Mouse (Mus musculus) MEL (cell line): ENCODE results near the gene Zfp524. TPM values are rescaled to one million over a fixed set of nuclear protein-coding genes. Genes with fewer than 3 reads are reported as not detected.

ENCODE experiments used
- DNase-seq: peaks from one replicate; pipeline ENCODE4 v3.0.0; 2011; ENCODE audit warnings: low read depth, low spot score
- H3K27ac ChIP-seq: 2 replicates; pipeline ENCODE4 v1.5.1; 2012; ENCODE audit warnings: low read depth, mild to moderate bottlenecking, control low read depth, low read length, moderate library complexity; ENCODE audit not compliant: control insufficient read depth
- H3K27me3 ChIP-seq, 2 experiments: fragments of 150-350 bp in 1 of 2; sonication (generic) in 1 of 2; 2 replicates each; pipeline ENCODE4 v1.6.1; 2012; ENCODE audit warnings: low read length in 2 of 2, mild to moderate bottlenecking in 2 of 2, improper control_type of control experiment in 1 of 2, moderate library complexity in 1 of 2; ENCODE audit not compliant: insufficient read depth in 2 of 2, control insufficient read depth in 1 of 2
- H3K36me3 ChIP-seq, 2 experiments: 2 replicates each; pipeline ENCODE4 v1.6.1; 2012 to 2014; ENCODE audit warnings: low read length in 2 of 2, improper control_type of control experiment in 1 of 2, inconsistent platforms in 1 of 2, mild to moderate bottlenecking in 1 of 2; ENCODE audit not compliant: insufficient read depth in 2 of 2, control insufficient read depth in 1 of 2
- H3K4me1 ChIP-seq, 2 experiments: fragments of 150-350 bp in 1 of 2; sonication (generic) in 1 of 2; 2 replicates each; pipeline ENCODE4 v1.6.1; 2012; ENCODE audit warnings: low read length in 2 of 2, improper control_type of control experiment in 1 of 2, mild to moderate bottlenecking in 1 of 2; ENCODE audit not compliant: insufficient read depth in 2 of 2, control insufficient read depth in 1 of 2
- H3K4me3 ChIP-seq, 2 experiments: fragments of 150-350 bp in 1 of 2; sonication (generic) in 1 of 2; 2 replicates each; pipeline ENCODE4 v1.5.1; 2012; ENCODE audit warnings: low read depth in 2 of 2, low read length in 2 of 2, mild to moderate bottlenecking in 2 of 2, moderate library complexity in 2 of 2, control low read depth in 1 of 2, improper control_type of control experiment in 1 of 2; ENCODE audit not compliant: control insufficient read depth in 1 of 2, insufficient read depth in 1 of 2
- H3K79me2 ChIP-seq: 2 replicates; pipeline ENCODE4 v1.6.1; 2012; ENCODE audit warnings: mild to moderate bottlenecking, low read length, moderate library complexity; ENCODE audit not compliant: control insufficient read depth, poor library complexity, insufficient read depth
- H3K9ac ChIP-seq: 2 replicates; pipeline ENCODE4 v1.6.1; 2012; ENCODE audit warnings: low read depth, mild to moderate bottlenecking, control low read depth, low read length, moderate library complexity; ENCODE audit not compliant: control insufficient read depth, poor library complexity, severe bottlenecking
- H3K9me3 ChIP-seq: fragments of 150-350 bp; sonication (generic); replicated peaks from 2 replicates; pipeline ENCODE4 v1.6.1; 2012; ENCODE audit warnings: mild to moderate bottlenecking, low read length, improper control_type of control experiment, moderate library complexity; ENCODE audit not compliant: insufficient read depth
- BHLHE40 ChIP-seq: IDR thresholded peaks from 2 replicates; pipeline ENCODE4 v1.6.1; 2012; ENCODE audit warnings: low read depth, mild to moderate bottlenecking, inconsistent platforms, low read length, improper control_type of control experiment, borderline replicate concordance
- ELF1 ChIP-seq: IDR thresholded peaks from 2 replicates; pipeline ENCODE4 v1.6.1; 2014; ENCODE audit warnings: low read depth, mild to moderate bottlenecking, inconsistent platforms, low read length, improper control_type of control experiment, moderate library complexity
- JUND ChIP-seq: IDR thresholded peaks from 2 replicates; pipeline ENCODE4 v1.6.1; 2011; ENCODE audit warnings: low read depth, mild to moderate bottlenecking, improper control_type of control experiment, low read length
- MAFK ChIP-seq: IDR thresholded peaks from 2 replicates; pipeline ENCODE4 v1.6.1; 2011; ENCODE audit warnings: low read depth, mild to moderate bottlenecking, low read length, improper control_type of control experiment, borderline replicate concordance
- MAX ChIP-seq: IDR thresholded peaks from 2 replicates; pipeline ENCODE4 v1.6.1; 2011; ENCODE audit warnings: low read length, improper control_type of control experiment
- MAZ ChIP-seq: IDR thresholded peaks from 2 replicates; pipeline ENCODE4 v1.6.1; 2012; ENCODE audit warnings: low read depth, mild to moderate bottlenecking, inconsistent platforms, low read length, improper control_type of control experiment
- MEF2A ChIP-seq: IDR thresholded peaks from 2 replicates; pipeline ENCODE4 v1.6.1; 2014; ENCODE audit warnings: low read depth, mild to moderate bottlenecking, inconsistent platforms, low read length, improper control_type of control experiment; ENCODE audit not compliant: poor library complexity, insufficient replicate concordance, severe bottlenecking; ENCODE audit errors: extremely low read depth
- MXI1 ChIP-seq: IDR thresholded peaks from 2 replicates; pipeline ENCODE4 v1.6.1; 2011; ENCODE audit warnings: mild to moderate bottlenecking, low read depth, low read length, improper control_type of control experiment
- MYB ChIP-seq: IDR thresholded peaks from 2 replicates; pipeline ENCODE4 v1.6.1; 2011; ENCODE audit warnings: mild to moderate bottlenecking, low read depth, low read length, improper control_type of control experiment
- NELFE ChIP-seq: IDR thresholded peaks from 2 replicates; pipeline ENCODE4 v1.6.1; 2011; ENCODE audit warnings: low read depth, low read length, improper control_type of control experiment
- NRF1 ChIP-seq: IDR thresholded peaks from 2 replicates; pipeline ENCODE4 v1.6.1; 2014; ENCODE audit warnings: low read depth, mild to moderate bottlenecking, inconsistent platforms, low read length, improper control_type of control experiment, moderate library complexity; ENCODE audit not compliant: poor library complexity, insufficient read depth, severe bottlenecking
- POLR2A ChIP-seq, 2 experiments: IDR thresholded peaks; 2 replicates each; pipeline ENCODE4 v1.6.1; 2011 to 2012; ENCODE audit warnings: low read length in 2 of 2, mild to moderate bottlenecking in 2 of 2, control low read depth in 1 of 2, improper control_type of control experiment in 1 of 2, low read depth in 1 of 2, moderate library complexity in 1 of 2; ENCODE audit not compliant: control insufficient read depth in 1 of 2, insufficient read depth in 1 of 2, poor library complexity in 1 of 2
- RAD21 ChIP-seq: IDR thresholded peaks from 2 replicates; pipeline ENCODE4 v1.6.1; 2011; ENCODE audit warnings: mild to moderate bottlenecking, low read depth, low read length, improper control_type of control experiment
- SIN3A ChIP-seq: IDR thresholded peaks from 2 replicates; pipeline ENCODE4 v1.6.1; 2012; ENCODE audit warnings: low read length, improper control_type of control experiment, inconsistent platforms
- SMC3 ChIP-seq: IDR thresholded peaks from 2 replicates; pipeline ENCODE4 v1.6.1; 2011; ENCODE audit warnings: low read depth, low read length, improper control_type of control experiment
- TBP ChIP-seq: IDR thresholded peaks from 2 replicates; pipeline ENCODE4 v1.8.0; 2011; ENCODE audit warnings: low read depth, low read length, improper control_type of control experiment
- USF1 ChIP-seq: IDR thresholded peaks from 2 replicates; pipeline ENCODE4 v1.6.1; 2014; ENCODE audit warnings: low read depth, mild to moderate bottlenecking, inconsistent platforms, low read length, improper control_type of control experiment, moderate library complexity
- USF2 ChIP-seq, 2 experiments: IDR thresholded peaks; 2 replicates each; pipeline ENCODE4 v1.6.1; 2011 to 2012; ENCODE audit warnings: improper control_type of control experiment in 2 of 2, low read length in 2 of 2, borderline replicate concordance in 1 of 2, inconsistent platforms in 1 of 2, low read depth in 1 of 2, mild to moderate bottlenecking in 1 of 2; ENCODE audit not compliant: insufficient read depth in 1 of 2
- ZC3H11A ChIP-seq: IDR thresholded peaks from 2 replicates; pipeline ENCODE4 v1.6.1; 2012; ENCODE audit warnings: low read depth, mild to moderate bottlenecking, inconsistent platforms, low read length, improper control_type of control experiment
- polyA plus RNA-seq, 2 experiments: library from polyadenylated mRNA; stranded (reverse) in 1 of 2; unstranded in 1 of 2; fragments of >175 nt in 1 of 2; fragments of >200 nt in 1 of 2; gene quantifications; 2 replicates each; pipeline versions ENCODE4 v1.2.1 to v1.2.4; 2012; ENCODE audit warnings: low replicate concordance in 2 of 2, low read depth in 1 of 2; ENCODE audit not compliant: insufficient read length in 2 of 2, insufficient read depth in 1 of 2, missing spikeins in 1 of 2
- total RNA-seq: library from RNA; depleted of rRNA; stranded (reverse); fragments of 300-350 nt; gene quantifications from 2 replicates; pipeline ENCODE4 v1.2.3, GENCODE M21; 2012

Zfp524 gene
- total and polyA plus RNA-seq, 3 experiments = 9.4 to 12.7 TPM; not detected in 1

GRCm38 (mm10) chr7:5038109-5038732, 24.0 kb downstream of the Zfp524 start, which contains the start of gene Zfp784 (continued):
- peak; percentile 96 for TF ChIP-seq NRF1
- TF ChIP-seq POLR2A (IDR thresholded peaks at IDR 0.05; ENCODE audit: control insufficient read depth in 1 of 2, insufficient read depth in 1 of 2, low read depth in 1 of 2, low read length in 2 of 2, poor library complexity in 1 of 2) = peak; percentile 74 to 79
- no peak for TF ChIP-seq BHLHE40
- TF ChIP-seq RAD21 = no peak
- 0 out of 2 replicates have a peak, but pooled peaks have one; percentile 4 for TF ChIP-seq USF1

GRCm38 (mm10) chr7:5038940-5039339, 24.7 kb downstream of the Zfp524 start:
- H3K4me3 ChIP-seq = peak overlapping the region; percentile 93
- H3K9ac ChIP-seq = peak overlapping the region; percentile 91
- no peaks in the 10 kb centered on the region for H3K9me3 ChIP-seq
- peak overlapping the region; percentile 91 for H3K27ac ChIP-seq
- H3K36me3 ChIP-seq = no peaks in the 10 kb centered on the region; a peak in 2 of 4 replicates
- no peaks in the 10 kb centered on the region for H3K27me3 ChIP-seq
- H3K79me2 ChIP-seq = no peaks in the 10 kb centered on the region; the same call in 1 of the 2 replicates
- DNase-seq = peak; percentile 57
- TF ChIP-seq RAD21 = no peak
- no peak for TF ChIP-seq ELF1
- TF ChIP-seq TBP = no peak
- TF ChIP-seq USF2 (IDR thresholded peaks at IDR 0.05; ENCODE audit: borderline replicate concordance in 1 of 2, insufficient read depth in 1 of 2, low read depth in 1 of 2, low read length in 2 of 2) = no peak
- no peak for TF ChIP-seq ZC3H11A
- no peak for TF ChIP-seq MAX
- TF ChIP-seq SMC3 = no peak
- no peak for TF ChIP-seq MYB
- TF ChIP-seq MAFK = no peak
- TF ChIP-seq JUND = no peak
- no peak for TF ChIP-seq NELFE
- 0 out of 2 replicates have a peak, but pooled peaks have one; percentile 9 for TF ChIP-seq MAZ
- no peak for TF ChIP-seq MEF2A
- TF ChIP-seq MXI1 = 0 out of 2 replicates have a peak, but pooled peaks have one; percentile 7
- TF ChIP-seq SIN3A = 0 out of 2 replicates have a peak, but pooled peaks have one; percentile 37
- H3K4me1 ChIP-seq = peaks cover 0 to 5% of the 10 kb centered on the region in 2 experiments; a peak in 2 of 4 replicates
